Mouse (Mus musculus) C2C12 (cell line): ENCODE data around the gene Tex22. TPM values are rescaled to one million over a fixed set of nuclear protein-coding genes. Genes with fewer than 3 reads are reported as not detected.

Experiments
- H3K27me3 ChIP-seq: one replicate; pipeline ENCODE4 v1.6.1; 2011; ENCODE audit not compliant: control insufficient read depth, insufficient read depth, insufficient read length
- H3K36me3 ChIP-seq: one replicate; pipeline ENCODE4 v1.6.1; 2011; ENCODE audit not compliant: control insufficient read depth, insufficient read depth
- H3K4me3 ChIP-seq: one replicate; pipeline ENCODE4 v1.5.1; 2011; ENCODE audit warnings: mild to moderate bottlenecking, control low read depth; ENCODE audit not compliant: poor library complexity, insufficient read depth, severe bottlenecking
- H3K79me2 ChIP-seq: one replicate; pipeline ENCODE4 v1.6.1; 2011; ENCODE audit not compliant: control insufficient read depth, insufficient read depth
- H3K79me3 ChIP-seq: one replicate; pipeline ENCODE4 v1.6.1; 2011; ENCODE audit warnings: low read depth, control low read depth
- H3ac ChIP-seq: one replicate; pipeline ENCODE3; 2011; ENCODE audit warnings: low read depth; ENCODE audit not compliant: control insufficient read depth, insufficient read length
- CEBPB ChIP-seq: IDR thresholded peaks from one replicate; pipeline ENCODE4 v1.6.1; 2011; ENCODE audit warnings: low read depth, mild to moderate bottlenecking, control low read depth, moderate library complexity
- CTCF ChIP-seq: IDR thresholded peaks from one replicate; pipeline ENCODE4 v1.5.1; 2011; ENCODE audit not compliant: control insufficient read depth, insufficient read depth, insufficient read length
- FOSL1 ChIP-seq: IDR thresholded peaks from one replicate; pipeline ENCODE4 v1.8.0; 2011; ENCODE audit warnings: mild to moderate bottlenecking, low read length; ENCODE audit not compliant: poor library complexity, insufficient read depth, severe bottlenecking
- MAX ChIP-seq: IDR thresholded peaks from one replicate; pipeline ENCODE4 v1.6.1; 2011; ENCODE audit warnings: mild to moderate bottlenecking, control low read depth
- MYOD1 ChIP-seq: IDR thresholded peaks from one replicate; pipeline ENCODE4 v1.6.1; 2011; ENCODE audit warnings: low read depth; ENCODE audit not compliant: control insufficient read depth, insufficient read length
- MYOG ChIP-seq: IDR thresholded peaks from one replicate; pipeline ENCODE4 v1.6.1; 2011; ENCODE audit not compliant: control insufficient read depth, insufficient read length; ENCODE audit errors: extremely low read depth
- USF1 ChIP-seq: IDR thresholded peaks from one replicate; pipeline ENCODE4 v1.6.1; 2011; ENCODE audit warnings: low read depth, mild to moderate bottlenecking, control low read depth, moderate library complexity
- polyA plus RNA-seq: library from polyadenylated mRNA; unstranded; fragments of >200 nt; fragmentation: generic; extraction: Trizol; gene quantifications from one replicate; pipeline ENCODE4 v1.2.1, GENCODE M21; 2012; ENCODE audit warnings: missing spikeins

Gene Tex22
- polyA plus RNA-seq, 1 experiment: not detected

- no peak overlapping the region for H3ac ChIP-seq
- no peak overlapping the region for H3K4me3 ChIP-seq
- H3K36me3 ChIP-seq: peaks cover 40% of the 10 kb centered on the region
- H3K79me2 ChIP-seq: peaks cover 87% of the 10 kb centered on the region
- TF ChIP-seq CEBPB: no peak
- H3K27me3 ChIP-seq: no peaks in the 10 kb centered on the region
- H3K79me3 ChIP-seq: peaks cover 68% of the 10 kb centered on the region
Measured at GRCm38 (mm10) chr12:113108528-113109283, 34.4 kb downstream of the Tex22 start.

- peaks cover 60% of the 10 kb centered on the region for H3K79me3 ChIP-seq
- no peak overlapping the region for H3ac ChIP-seq
- peaks cover 77% of the 10 kb centered on the region for H3K79me2 ChIP-seq
- no peak for TF ChIP-seq MYOD1
- TF ChIP-seq CTCF: no peak
- no peak for TF ChIP-seq CEBPB
- no peak for TF ChIP-seq FOSL1
- TF ChIP-seq MYOG: no peak
- TF ChIP-seq USF1: no peak
- no peak for TF ChIP-seq MAX
- no peaks in the 10 kb centered on the region for H3K27me3 ChIP-seq
- H3K36me3 ChIP-seq: peaks cover 50% of the 10 kb centered on the region
- no peak overlapping the region for H3K4me3 ChIP-seq
Measured at GRCm38 (mm10) chr12:113109801-113110200, 35.5 kb downstream of the Tex22 start.

- no peaks in the 10 kb centered on the region for H3K27me3 ChIP-seq
- H3K4me3 ChIP-seq: no peak overlapping the region
- H3K79me3 ChIP-seq: peaks cover 22% of the 10 kb centered on the region
- peaks cover 63% of the 10 kb centered on the region for H3K36me3 ChIP-seq
- H3ac ChIP-seq: no peak overlapping the region
- TF ChIP-seq MYOG: no peak
- no peak for TF ChIP-seq FOSL1
- TF ChIP-seq CEBPB: no peak
- no peak for TF ChIP-seq MYOD1
- no peak for TF ChIP-seq MAX
- no peak for TF ChIP-seq USF1
- TF ChIP-seq CTCF: no peak
- H3K79me2 ChIP-seq: peaks cover 35% of the 10 kb centered on the region
Measured at GRCm38 (mm10) chr12:113114141-113114540, 39.8 kb downstream of the Tex22 start.

GRCm38 (mm10) chr12:113114856-113115538 lies 40.7 kb downstream of the Tex22 start:
- Histone ChIP-seq H3ac (no peak overlapping the region), H3K79me3 (peaks cover 17% of the 10 kb centered on the region), H3K79me2 (peaks cover 32% of the 10 kb centered on the region), H3K36me3 (peaks cover 65% of the 10 kb centered on the region), H3K27me3 (no peaks in the 10 kb centered on the region), H3K4me3 (no peak overlapping the region)
- TF ChIP-seq FOSL1: no peak
- no peak for TF ChIP-seq CTCF
- no peak for TF ChIP-seq MYOD1
- TF ChIP-seq CEBPB: no peak
- TF ChIP-seq MYOG: no peak
- no peak for TF ChIP-seq MAX
- TF ChIP-seq USF1: no peak

GRCm38 (mm10) chr12:113119516-113120410 lies 45.5 kb downstream of the Tex22 start:
- TF ChIP-seq CTCF: peak; percentile 62
- TF ChIP-seq MYOD1: no peak
- H3K4me3 ChIP-seq: no peak overlapping the region
- H3K36me3 ChIP-seq: peaks cover 77% of the 10 kb centered on the region
- H3ac ChIP-seq: no peak overlapping the region
- H3K79me2 ChIP-seq: peaks cover 12% of the 10 kb centered on the region
- H3K79me3 ChIP-seq: peaks cover 4% of the 10 kb centered on the region
- no peaks in the 10 kb centered on the region for H3K27me3 ChIP-seq

- peaks cover 9% of the 10 kb centered on the region for H3K79me2 ChIP-seq
- no peak overlapping the region for H3ac ChIP-seq
- TF ChIP-seq MYOG (no peak), CEBPB (no peak), CTCF (no peak), MAX (no peak), USF1 (no peak), MYOD1 (no peak), FOSL1 (no peak)
- no peak overlapping the region for H3K4me3 ChIP-seq
- H3K79me3 ChIP-seq: peaks cover 3% of the 10 kb centered on the region
- H3K36me3 ChIP-seq: peaks cover 89% of the 10 kb centered on the region
- no peaks in the 10 kb centered on the region for H3K27me3 ChIP-seq
Measured at GRCm38 (mm10) chr12:113124726-113125125, 50.4 kb downstream of the Tex22 start.
